Mouse (Mus musculus) kidney, postnatal 0 days (tissue): ENCODE measurements at regions not wholly inside any gene's neighbourhood (a gene's known extent, or its start where the extent isn't known, plus 50 kb on each side); places are given as distances from the start of the nearest gene placed in this dataset.
A peak's percentile ranks its signal among the peaks of the same experiment; 100 is the strongest.

ENCODE experiments used
- ATAC-seq: fragments of 200-750 bp; cut with Nextera tagmentation; replicated peaks from 2 replicates; pipeline ENCODE4 v1.8.0; 2017; ENCODE audit warnings: low read depth, moderate number of reproducible peaks, moderate TSS enrichment, moderate library complexity; ENCODE audit not compliant: low FRiP score
- DNase-seq: peaks from one replicate; pipeline ENCODE4 v3.0.0-alpha.2; 2016; ENCODE audit warnings: low spot score
- H3K27ac ChIP-seq: fragments of 300-500 bp; sonication (generic); 2 replicates; pipeline ENCODE4 v1.5.1; 2014; ENCODE audit warnings: mild to moderate bottlenecking
- H3K27me3 ChIP-seq: fragments of 300-500 bp; sonication (generic); 2 replicates; pipeline ENCODE4 v1.6.1; 2014; ENCODE audit warnings: low read length, mixed read lengths; ENCODE audit not compliant: insufficient read depth
- H3K36me3 ChIP-seq: fragments of 300-500 bp; sonication (generic); 2 replicates; pipeline ENCODE4 v1.6.1; 2014; ENCODE audit warnings: low read length, mixed read lengths; ENCODE audit not compliant: insufficient read depth
- H3K4me1 ChIP-seq: fragments of 300-500 bp; sonication (generic); replicated peaks from 2 replicates; pipeline ENCODE4 v1.6.1; 2014; ENCODE audit warnings: antibody characterized with exemption, low read length, mixed read lengths; ENCODE audit not compliant: insufficient read depth
- H3K4me2 ChIP-seq: fragments of 300-500 bp; sonication (generic); 2 replicates; pipeline ENCODE4 v1.6.1; 2014; ENCODE audit warnings: mild to moderate bottlenecking, low read length, moderate library complexity, mixed read lengths
- H3K4me3 ChIP-seq: fragments of 300-500 bp; sonication (generic); replicated peaks from 2 replicates; pipeline ENCODE4 v1.5.1; 2014; ENCODE audit warnings: low read depth, low read length
- H3K9ac ChIP-seq: fragments of 300-500 bp; sonication (generic); 2 replicates; pipeline ENCODE4 v1.6.1; 2014; ENCODE audit warnings: low read depth, low read length
- H3K9me3 ChIP-seq: fragments of 300-500 bp; sonication (generic); replicated peaks from 2 replicates; pipeline ENCODE4 v1.6.1; 2016; ENCODE audit warnings: low read length, inconsistent platforms, mixed read lengths
- CTCF ChIP-seq: IDR thresholded peaks from 2 replicates; pipeline ENCODE4 v1.5.1; 2016; ENCODE audit warnings: antibody characterized with exemption, low read depth, mild to moderate bottlenecking, moderate library complexity
- WGBS: fragments of 180-500 bp; shearing (Covaris S2); extraction: QIAGEN DNeasy Blood & Tissue Kit; methylation state at CpG from one replicate; pipeline ENCODE4 v1.1.7; 2014; 5-methylcytosine and 5-hydroxymethylcytosine counted together

DNA sequence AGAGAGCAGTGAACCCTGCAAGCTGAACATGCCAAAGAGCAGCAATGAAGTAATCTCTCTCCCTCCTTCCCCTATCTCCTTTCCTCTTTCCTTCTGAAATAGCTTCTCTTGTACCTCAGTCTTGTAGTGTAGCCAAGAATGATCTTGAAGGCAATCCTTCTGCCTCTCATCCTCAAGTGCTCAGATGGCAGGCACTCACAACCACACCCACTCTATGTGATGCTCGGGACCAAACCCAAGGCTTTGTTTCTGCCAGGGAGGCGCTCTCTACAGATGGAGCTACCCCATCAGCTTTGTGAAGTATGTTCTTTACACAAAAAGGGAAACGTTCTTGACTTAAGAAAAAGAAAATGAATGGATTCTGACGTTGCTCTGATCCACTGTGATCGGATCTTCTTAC lies 57.6 kb upstream of the Nfe2l2 start:
- WGBS, result 87% methylated on average over 5 of the region's 5 CpGs
- no peaks in the 10 kb centered on the region for H3K27me3 ChIP-seq
- H3K4me1 ChIP-seq, result no peaks in the 10 kb centered on the region; the same call in 1 of the 2 replicates
- H3K9ac ChIP-seq, result no peak overlapping the region
- no peak for DNase-seq
- no peak overlapping the region for H3K4me2 ChIP-seq
- no peak for ATAC-seq
- no peak for TF ChIP-seq CTCF
- H3K36me3 ChIP-seq, result no peaks in the 10 kb centered on the region
- H3K27ac ChIP-seq, result no peak overlapping the region
- no peaks in the 10 kb centered on the region for H3K9me3 ChIP-seq
- no peak overlapping the region for H3K4me3 ChIP-seq

DNA sequence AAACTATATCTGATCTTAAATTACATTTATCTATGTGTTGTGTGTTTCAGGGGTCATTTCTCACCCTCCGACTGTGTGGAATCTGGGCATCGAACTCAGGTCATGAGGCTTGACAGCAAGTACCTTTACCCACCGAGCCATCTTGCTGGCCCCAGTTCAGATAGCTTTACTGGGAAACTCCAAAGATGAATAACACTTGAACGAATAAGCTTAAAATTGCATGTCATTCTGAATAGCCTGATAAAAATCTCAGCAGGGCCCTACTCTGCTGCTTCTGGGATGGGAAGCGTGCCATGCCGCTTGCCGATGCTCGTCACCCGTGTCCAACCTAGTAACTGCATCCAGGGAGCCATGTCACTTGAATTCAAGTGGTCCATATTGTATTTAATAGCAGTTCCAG lies 57.2 kb upstream of the Nfe2l2 start:
- Histone ChIP-seq H3K4me3 (no peak overlapping the region), H3K9ac (no peak overlapping the region), H3K4me2 (no peak overlapping the region), H3K27me3 (no peaks in the 10 kb centered on the region), H3K36me3 (no peaks in the 10 kb centered on the region), H3K4me1 (no peaks in the 10 kb centered on the region; the same call in 1 of the 2 replicates), H3K9me3 (no peaks in the 10 kb centered on the region), H3K27ac (no peak overlapping the region)
- no peak for DNase-seq
- no peak for ATAC-seq
- TF ChIP-seq CTCF, result no peak
- 81% methylated on average over 9 of the region's 9 CpGs for WGBS

DNA sequence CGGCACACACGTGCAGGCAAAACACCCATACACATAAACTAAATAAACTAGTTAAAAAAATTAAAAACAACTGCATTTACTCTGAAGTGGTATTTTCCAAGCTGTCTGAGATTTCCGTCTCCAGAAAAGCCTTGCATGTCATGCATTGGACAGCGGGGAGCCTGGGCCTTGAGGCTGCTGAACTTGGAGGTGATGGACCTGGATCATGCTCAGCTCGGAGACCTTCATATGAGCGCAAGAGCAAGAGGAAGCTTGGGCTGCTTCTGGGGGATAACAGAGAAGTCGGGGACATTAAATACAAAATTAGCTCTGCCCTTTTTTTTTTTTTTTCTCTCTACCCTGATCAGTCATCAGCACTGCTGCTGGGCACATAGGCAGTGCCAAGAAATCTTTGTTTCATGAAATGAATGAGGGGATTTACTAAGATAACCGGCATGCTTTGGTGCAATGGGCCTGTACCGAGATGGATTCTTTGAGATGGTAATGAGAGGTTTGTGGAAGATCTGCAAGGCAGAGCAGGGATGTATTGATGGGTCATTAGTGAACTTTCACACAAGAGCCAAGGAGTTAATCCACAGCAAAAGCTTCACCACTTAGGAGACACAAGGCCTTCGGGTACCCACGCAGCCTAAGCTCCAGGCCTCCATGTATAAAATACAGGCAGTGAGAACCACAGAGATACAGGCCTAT lies 54.9 kb upstream of the Nfe2l2 start:
- no peak overlapping the region for H3K27ac ChIP-seq
- no peaks in the 10 kb centered on the region for H3K9me3 ChIP-seq
- no peak for TF ChIP-seq CTCF
- H3K36me3 ChIP-seq, result no peaks in the 10 kb centered on the region
- no peaks in the 10 kb centered on the region for H3K27me3 ChIP-seq
- H3K9ac ChIP-seq, result no peak overlapping the region
- H3K4me3 ChIP-seq, result no peak overlapping the region
- DNase-seq (no peak), ATAC-seq (no peak)
- no peak overlapping the region for H3K4me2 ChIP-seq
- no peaks in the 10 kb centered on the region; the same call in 1 of the 2 replicates for H3K4me1 ChIP-seq
- 91% methylated on average over 11 of the region's 11 CpGs for WGBS

- no peaks in the 10 kb centered on the region for H3K27me3 ChIP-seq
- WGBS, result 84% methylated on average over 6 of the region's 6 CpGs
- ATAC-seq, result no peak
- no peak for DNase-seq
- no peak overlapping the region for H3K27ac ChIP-seq
- no peaks in the 10 kb centered on the region for H3K9me3 ChIP-seq
- TF ChIP-seq CTCF, result no peak
- no peak overlapping the region for H3K4me3 ChIP-seq
- no peaks in the 10 kb centered on the region for H3K36me3 ChIP-seq
- no peak overlapping the region for H3K9ac ChIP-seq
- H3K4me1 ChIP-seq, result no peaks in the 10 kb centered on the region; the same call in 1 of the 2 replicates
- H3K4me2 ChIP-seq, result no peak overlapping the region
Observed at GRCm38 (mm10) chr2:75758277-75758676, 53.8 kb upstream of the Nfe2l2 start.

GRCm38 (mm10) chr2:75756704-75757638 lies 52.5 kb upstream of the Nfe2l2 start:
- Histone ChIP-seq H3K27me3 (no peaks in the 10 kb centered on the region), H3K4me1 (no peaks in the 10 kb centered on the region; the same call in 1 of the 2 replicates), H3K4me2 (peak overlapping the region; percentile 19), H3K4me3 (no peak overlapping the region), H3K9me3 (no peaks in the 10 kb centered on the region), H3K36me3 (no peaks in the 10 kb centered on the region), H3K9ac (no peak overlapping the region), H3K27ac (peak overlapping the region; percentile 6; the same call in 1 of the 2 replicates)
- WGBS, result 38% methylated on average over 16 of the region's 16 CpGs
- no peak for TF ChIP-seq CTCF
- no peak for ATAC-seq
- peak; percentile 78 for DNase-seq

- no peaks in the 10 kb centered on the region; the same call in 1 of the 2 replicates for H3K4me1 ChIP-seq
- no peak for DNase-seq
Observed at GRCm38 (mm10) chr2:75754606-75755005, 50.2 kb upstream of the Nfe2l2 start.

More at GRCm38 (mm10) chr2:75754606-75755005, 50.2 kb upstream of the Nfe2l2 start:
- no peaks in the 10 kb centered on the region for H3K27me3 ChIP-seq
- no peak overlapping the region for H3K27ac ChIP-seq
- H3K9me3 ChIP-seq, result no peaks in the 10 kb centered on the region
- H3K9ac ChIP-seq, result no peak overlapping the region
- WGBS, result 85% methylated on average over 7 of the region's 7 CpGs
- ATAC-seq, result no peak
- no peak overlapping the region for H3K4me2 ChIP-seq
- H3K4me3 ChIP-seq, result no peak overlapping the region
- no peaks in the 10 kb centered on the region for H3K36me3 ChIP-seq
- TF ChIP-seq CTCF, result no peak
